Mouse (Mus musculus) liver, adult 2 months (tissue): ENCODE results near the gene C1qtnf6.

ENCODE experiments used
- CTCF ChIP-seq: fragments of 200-500 bp; IDR thresholded peaks from 2 replicates; pipeline ENCODE4 v1.5.1; 2011; ENCODE audit warnings: low read depth, low read length, control low read depth
- POLR2A ChIP-seq: fragments of 200-500 bp; IDR thresholded peaks from 2 replicates; pipeline ENCODE4 v1.6.1; 2011; ENCODE audit warnings: low read length, control low read depth; ENCODE audit not compliant: insufficient read depth; ENCODE audit errors: extremely low read depth

- TF ChIP-seq CTCF (no peak), POLR2A (no peak)
Observed at GRCm38 (mm10) chr15:78489248-78489647, 42.0 kb downstream of the C1qtnf6 start.
